Mouse (Mus musculus): ENCODE data around the gene Etv5.

DNA sequence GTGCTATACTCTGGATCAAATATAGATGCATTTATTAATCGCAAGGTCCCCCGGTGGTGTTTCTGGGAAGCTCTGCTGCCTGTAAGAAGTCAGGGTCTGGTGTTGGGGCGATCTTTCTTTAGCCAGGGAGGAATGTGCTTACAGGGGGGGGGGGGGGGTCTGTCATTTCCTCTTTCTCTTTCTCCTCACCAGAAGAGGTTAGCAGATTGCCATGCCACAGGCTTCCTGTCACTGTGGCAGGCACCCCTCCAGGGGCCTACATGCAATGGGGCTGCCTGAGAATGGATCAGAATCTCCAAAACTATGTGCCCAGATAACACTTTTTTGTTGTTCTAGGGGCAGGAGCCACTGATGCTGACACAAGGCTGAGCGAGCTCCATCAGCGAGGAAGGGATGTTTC lies 89.7 kb downstream of the Etv5 start:
- TF ChIP-seq GATA1 (IDR thresholded peaks at IDR 0.05; ENCODE audit: borderline replicate concordance, low read length) (no peak), FLI1 (IDR thresholded peaks at IDR 0.05; ENCODE audit: low read length) (no peak)

Measured in megakaryocyte, embryonic 14.5 days (primary cell).